Mouse (Mus musculus): ENCODE data around the gene Ptpn1.

Ptpn1 gene

GRCm38 (mm10) chr2:168006489-168006888, 74.6 kb downstream of the Ptpn1 start:
- no peak for DNase-seq (ENCODE audit: low spot score in 2 of 2)

GRCm38 (mm10) chr2:168008132-168008531, 76.3 kb downstream of the Ptpn1 start:
- DNase-seq (ENCODE audit: low spot score in 2 of 2), result no peak

GRCm38 (mm10) chr2:168009936-168010668, 78.2 kb downstream of the Ptpn1 start, which contains the start of gene Ripor3:
Gene Ripor3 (minus strand): TSS chr2:168010618.
- DNase-seq (ENCODE audit: low spot score in 2 of 2), result peak; percentile 16 to 71

- no peak for DNase-seq (ENCODE audit: low spot score in 2 of 2)
Observed at GRCm38 (mm10) chr2:168010893-168011292, 79.0 kb downstream of the Ptpn1 start.

GRCm38 (mm10) chr2:168016951-168017391, 85.1 kb downstream of the Ptpn1 start:
- DNase-seq (ENCODE audit: low spot score in 2 of 2), result peak; percentile 35 to 78

GRCm38 (mm10) chr2:168019201-168019715, 87.4 kb downstream of the Ptpn1 start:
- no peak for DNase-seq (ENCODE audit: low spot score in 2 of 2)

- DNase-seq (ENCODE audit: low spot score in 2 of 2), result no peak
Observed at GRCm38 (mm10) chr2:168023763-168024402, 92.0 kb downstream of the Ptpn1 start.

- DNase-seq (ENCODE audit: low spot score in 2 of 2), result no peak
Observed at GRCm38 (mm10) chr2:168025174-168025573, 93.3 kb downstream of the Ptpn1 start.

- no peak for DNase-seq (ENCODE audit: low spot score in 2 of 2)
Observed at GRCm38 (mm10) chr2:168025882-168026281, 94.0 kb downstream of the Ptpn1 start.

- no peak for DNase-seq (ENCODE audit: low spot score in 2 of 2)
Observed at GRCm38 (mm10) chr2:168026467-168026866, 94.6 kb downstream of the Ptpn1 start.

GRCm38 (mm10) chr2:168028376-168028775, 96.5 kb downstream of the Ptpn1 start:
- no peak for DNase-seq (ENCODE audit: low spot score in 2 of 2)

All from thymus, postnatal 10 days (tissue).